Mouse (Mus musculus) embryonic facial prominence, embryonic 10.5 days (tissue): ENCODE results near the gene Lamb2. TPM values are rescaled to one million over a fixed set of nuclear protein-coding genes. Genes with fewer than 3 reads are reported as not detected.
A peak's percentile ranks its signal among the peaks of the same experiment; 100 is the strongest.

Source experiments
- DNase-seq: peaks from one replicate; pipeline ENCODE4 v3.0.0-alpha.2; 2017; ENCODE audit warnings: low spot score
- H3K27ac ChIP-seq: fragments of 300-500 bp; sonication (generic); replicated peaks from 2 replicates; pipeline ENCODE4 v1.5.1; 2016; ENCODE audit warnings: mild to moderate bottlenecking
- H3K27me3 ChIP-seq: fragments of 300-500 bp; sonication (generic); replicated peaks from 2 replicates; pipeline ENCODE4 v1.6.1; 2016; ENCODE audit warnings: low read depth, mild to moderate bottlenecking; ENCODE audit not compliant: poor library complexity, severe bottlenecking
- H3K36me3 ChIP-seq: fragments of 300-500 bp; sonication (generic); replicated peaks from 2 replicates; pipeline ENCODE4 v1.6.1; 2016; ENCODE audit warnings: mild to moderate bottlenecking, moderate library complexity
- H3K4me1 ChIP-seq: fragments of 300-500 bp; sonication (generic); 2 replicates; pipeline ENCODE4 v1.6.1; 2016
- H3K4me3 ChIP-seq: fragments of 300-500 bp; sonication (generic); 2 replicates; pipeline ENCODE4 v1.5.1; 2016; ENCODE audit warnings: mild to moderate bottlenecking, moderate library complexity
- H3K9me3 ChIP-seq: fragments of 300-500 bp; sonication (generic); 2 replicates; pipeline ENCODE4 v1.6.1; 2016; ENCODE audit warnings: mild to moderate bottlenecking
- WGBS: fragments of 180-500 bp; shearing (Covaris S2); methylation state at CpG from one replicate; pipeline ENCODE4 v1.1.7; 2016; 5-methylcytosine and 5-hydroxymethylcytosine counted together
- polyA plus RNA-seq: library from polyadenylated mRNA; unstranded; fragments of >200 nt; fragmentation: Nextera tagmentation; extraction: Ambion mirVana; gene quantifications from 2 replicates; pipeline ENCODE4 v1.2.1, GENCODE M21; 2016

Lamb2 gene
- polyA plus RNA-seq, 1 experiment from 2014 or later = 33.5 TPM

GRCm38 (mm10) chr9:108452291-108452906, 27.1 kb upstream of the Lamb2 start:
- Histone ChIP-seq H3K27ac (peak overlapping the region; percentile 85), H3K4me3 (peak overlapping the region; percentile 74), H3K27me3 (peaks cover 11% of the 10 kb centered on the region), H3K36me3 (peaks cover 15% of the 10 kb centered on the region; the same call in 1 of the 2 replicates), H3K9me3 (0 out of 2 replicates have a peak, but pooled peaks cover 3% of the 10 kb centered on the region), H3K4me1 (peaks cover 54% of the 10 kb centered on the region)
- peak; percentile 94 for DNase-seq
- under 1% methylated on average over 40 of the region's 40 CpGs for WGBS

GRCm38 (mm10) chr9:108452911-108453310, 26.6 kb upstream of the Lamb2 start:
- Histone ChIP-seq H3K27ac (peak overlapping the region; percentile 85), H3K27me3 (peaks cover 11% of the 10 kb centered on the region), H3K9me3 (0 out of 2 replicates have a peak, but pooled peaks cover 3% of the 10 kb centered on the region), H3K4me3 (peak overlapping the region; percentile 74), H3K36me3 (peaks cover 12% of the 10 kb centered on the region; the same call in 1 of the 2 replicates), H3K4me1 (peaks cover 54% of the 10 kb centered on the region)
- no peak for DNase-seq
- 54% methylated on average over 6 of the region's 6 CpGs for WGBS

GRCm38 (mm10) chr9:108453458-108453857, 26.1 kb upstream of the Lamb2 start:
- peak overlapping the region; percentile 85; the same call in 1 of the 2 replicates for H3K27ac ChIP-seq
- H3K27me3 ChIP-seq = peaks cover 11% of the 10 kb centered on the region
- peaks cover 7% of the 10 kb centered on the region; the same call in 1 of the 2 replicates for H3K36me3 ChIP-seq
- peaks cover 54% of the 10 kb centered on the region for H3K4me1 ChIP-seq
- WGBS = 86% methylated on average over 4 of the region's 4 CpGs
- no peak for DNase-seq
- peak overlapping the region; percentile 74; the same call in 1 of the 2 replicates for H3K4me3 ChIP-seq
- 0 out of 2 replicates have a peak, but pooled peaks cover 3% of the 10 kb centered on the region for H3K9me3 ChIP-seq

- no peak for DNase-seq
- Histone ChIP-seq H3K27ac (no peak overlapping the region), H3K4me1 (peaks cover 45% of the 10 kb centered on the region), H3K4me3 (no peak overlapping the region), H3K27me3 (peaks cover 11% of the 10 kb centered on the region), H3K9me3 (0 out of 2 replicates have a peak, but pooled peaks cover 3% of the 10 kb centered on the region), H3K36me3 (no peaks in the 10 kb centered on the region)
- WGBS = 86% methylated on average over 6 of the region's 6 CpGs
Observed at GRCm38 (mm10) chr9:108454429-108454828, 25.1 kb upstream of the Lamb2 start.

- 78% methylated on average over 12 of the region's 12 CpGs for WGBS
- H3K4me1 ChIP-seq = peaks cover 35% of the 10 kb centered on the region
Observed at GRCm38 (mm10) chr9:108455747-108456571, 23.6 kb upstream of the Lamb2 start.

GRCm38 (mm10) chr9:108456953-108457352, 22.6 kb upstream of the Lamb2 start:
- 86% methylated on average over 10 of the region's 10 CpGs for WGBS
- H3K27me3 ChIP-seq = no peaks in the 10 kb centered on the region; the same call in 1 of the 2 replicates
- peaks cover 35% of the 10 kb centered on the region for H3K4me1 ChIP-seq
- 0 out of 2 replicates have a peak, but pooled peaks cover 3% of the 10 kb centered on the region for H3K9me3 ChIP-seq
- no peak overlapping the region for H3K4me3 ChIP-seq
- no peak for DNase-seq
- H3K36me3 ChIP-seq = no peaks in the 10 kb centered on the region; the same call in 1 of the 2 replicates
- no peak overlapping the region for H3K27ac ChIP-seq

More at GRCm38 (mm10) chr9:108455747-108456571, 23.6 kb upstream of the Lamb2 start:
- Histone ChIP-seq H3K36me3 (no peaks in the 10 kb centered on the region), H3K27me3 (peaks cover 9% of the 10 kb centered on the region), H3K4me3 (no peak overlapping the region), H3K9me3 (0 out of 2 replicates have a peak, but pooled peaks cover 3% of the 10 kb centered on the region), H3K27ac (no peak overlapping the region)
- DNase-seq = no peak

- Histone ChIP-seq H3K4me3 (peak overlapping the region; percentile 83), H3K27ac (peak overlapping the region; percentile 95), H3K27me3 (no peaks in the 10 kb centered on the region), H3K4me1 (peaks cover 27% of the 10 kb centered on the region), H3K9me3 (0 out of 2 replicates have a peak, but pooled peaks cover under 1% of the 10 kb centered on the region), H3K36me3 (peaks cover 29% of the 10 kb centered on the region)
- no peak for DNase-seq
- WGBS = 85% methylated on average over 1 of the region's 1 CpGs
Observed at GRCm38 (mm10) chr9:108459939-108460318, 19.6 kb upstream of the Lamb2 start.

GRCm38 (mm10) chr9:108460319-108461178, 19.0 kb upstream of the Lamb2 start, which contains the start of gene Ccdc71:
Ccdc71 (plus strand) TSS chr9:108460527.
- Histone ChIP-seq H3K4me3 (peak within 1 kb of the TSS; percentile 83), H3K4me1 (peaks cover 25% of the 10 kb centered on the region), H3K27ac (peak within 1 kb of the TSS; percentile 95), H3K27me3 (no peaks in the 10 kb centered on the region), H3K36me3 (peaks cover 36% of the 10 kb centered on the region), H3K9me3 (no peaks in the 10 kb centered on the region)
- peak; percentile 91 for DNase-seq
- WGBS = under 1% methylated on average over 52 of the region's 52 CpGs

GRCm38 (mm10) chr9:108461181-108461631, 18.3 kb upstream of the Lamb2 start, which contains the start of gene Klhdc8b:
Klhdc8b (minus strand) TSS chr9:108461581.
- peaks cover 42% of the 10 kb centered on the region for H3K36me3 ChIP-seq
- peak within 1 kb of the TSS; percentile 95 for H3K27ac ChIP-seq
- H3K9me3 ChIP-seq = no peaks in the 10 kb centered on the region
- H3K4me3 ChIP-seq = peak within 1 kb of the TSS; percentile 83
- H3K27me3 ChIP-seq = no peaks in the 10 kb centered on the region
- 23% methylated on average over 11 of the region's 11 CpGs for WGBS
- DNase-seq = peak; percentile 49
- H3K4me1 ChIP-seq = peaks cover 21% of the 10 kb centered on the region

- peak overlapping the region; percentile 95; the same call in 1 of the 2 replicates for H3K27ac ChIP-seq
- no peak for DNase-seq
- WGBS = 90% methylated on average over 5 of the region's 5 CpGs
Observed at GRCm38 (mm10) chr9:108461675-108462074, 17.9 kb upstream of the Lamb2 start.

GRCm38 (mm10) chr9:108462192-108462591, 17.3 kb upstream of the Lamb2 start:
- Histone ChIP-seq H3K4me3 (no peak overlapping the region), H3K4me1 (peaks cover 21% of the 10 kb centered on the region), H3K9me3 (no peaks in the 10 kb centered on the region), H3K36me3 (peaks cover 52% of the 10 kb centered on the region), H3K27ac (no peak overlapping the region), H3K27me3 (no peaks in the 10 kb centered on the region)
- DNase-seq = no peak
- 95% methylated on average over 10 of the region's 10 CpGs for WGBS

More at GRCm38 (mm10) chr9:108461675-108462074, 17.9 kb upstream of the Lamb2 start:
- H3K27me3 ChIP-seq = no peaks in the 10 kb centered on the region
- peak overlapping the region; percentile 83 for H3K4me3 ChIP-seq
- H3K36me3 ChIP-seq = peaks cover 47% of the 10 kb centered on the region
- H3K4me1 ChIP-seq = peaks cover 21% of the 10 kb centered on the region
- H3K9me3 ChIP-seq = no peaks in the 10 kb centered on the region
